Mouse (Mus musculus) hindbrain, embryonic 11.5 days (tissue): ENCODE data around the gene Utrn. TPM values are rescaled to one million over a fixed set of nuclear protein-coding genes. Genes with fewer than 3 reads are reported as not detected.

ENCODE experiments used
- ATAC-seq: fragments of 200-750 bp; cut with Nextera tagmentation; 2 replicates; pipeline ENCODE4 v1.8.0; 2017; ENCODE audit warnings: mild to moderate bottlenecking, moderate TSS enrichment, moderate library complexity; ENCODE audit not compliant: low FRiP score
- DNase-seq: peaks from one replicate; pipeline ENCODE4 v3.0.0-alpha.2; 2015; ENCODE audit warnings: low spot score
- H3K27ac ChIP-seq: fragments of 300-500 bp; sonication (generic); 2 replicates; pipeline ENCODE4 v1.5.1; 2014; ENCODE audit warnings: mild to moderate bottlenecking, low read depth, low read length
- H3K27me3 ChIP-seq: fragments of 300-500 bp; sonication (generic); 2 replicates; pipeline ENCODE4 v1.6.1; 2014; ENCODE audit warnings: mild to moderate bottlenecking, low read length, moderate library complexity, mixed read lengths; ENCODE audit not compliant: control insufficient read depth, insufficient read depth
- H3K36me3 ChIP-seq: fragments of 300-500 bp; sonication (generic); 2 replicates; pipeline ENCODE4 v1.6.1; 2014; ENCODE audit warnings: mild to moderate bottlenecking, low read length, moderate library complexity, mixed read lengths; ENCODE audit not compliant: control insufficient read depth, insufficient read depth
- H3K4me1 ChIP-seq: fragments of 300-500 bp; sonication (generic); replicated peaks from 2 replicates; pipeline ENCODE4 v1.6.1; 2014; ENCODE audit warnings: low read length, mixed read lengths; ENCODE audit not compliant: control insufficient read depth, insufficient read depth
- H3K4me2 ChIP-seq: fragments of 300-500 bp; sonication (generic); replicated peaks from 2 replicates; pipeline ENCODE4 v1.6.1; 2014; ENCODE audit warnings: mild to moderate bottlenecking, low read depth, low read length
- H3K4me3 ChIP-seq: fragments of 300-500 bp; sonication (generic); 2 replicates; pipeline ENCODE4 v1.5.1; 2014; ENCODE audit warnings: low read depth, low read length
- H3K9ac ChIP-seq: fragments of 300-500 bp; sonication (generic); 2 replicates; pipeline ENCODE4 v1.6.1; 2014; ENCODE audit warnings: low read depth, low read length
- H3K9me3 ChIP-seq: fragments of 300-500 bp; sonication (generic); 2 replicates; pipeline ENCODE4 v1.6.1; 2016; ENCODE audit warnings: low read length; ENCODE audit not compliant: control insufficient read depth
- WGBS: fragments of 180-500 bp; shearing (Covaris S2); extraction: QIAGEN DNeasy Blood & Tissue Kit; methylation state at CpG from one replicate; pipeline ENCODE4 v1.1.7; 2014; 5-methylcytosine and 5-hydroxymethylcytosine counted together
- polyA plus RNA-seq: library from polyadenylated mRNA; unstranded; fragments of >200 nt; fragmentation: Nextera tagmentation; extraction: Ambion mirVana; gene quantifications from 2 replicates; pipeline ENCODE4 v1.2.1, GENCODE M21; 2014

The Utrn gene
- polyA plus RNA-seq, 1 experiment from 2014 or later, result 54.7 TPM

GRCm38 (mm10) chr10:12816530-12816929, 52.6 kb downstream of the Utrn start:
- no peaks in the 10 kb centered on the region for H3K36me3 ChIP-seq
- H3K4me3 ChIP-seq, result no peak overlapping the region
- WGBS, result 92% methylated on average over 6 of the region's 6 CpGs
- H3K4me2 ChIP-seq, result no peak overlapping the region
- no peak for DNase-seq
- H3K4me1 ChIP-seq, result no peaks in the 10 kb centered on the region
- H3K9ac ChIP-seq, result no peak overlapping the region
- no peaks in the 10 kb centered on the region for H3K27me3 ChIP-seq
- H3K27ac ChIP-seq, result no peak overlapping the region
- no peaks in the 10 kb centered on the region for H3K9me3 ChIP-seq
- ATAC-seq, result no peak

GRCm38 (mm10) chr10:12814411-12814810, 54.8 kb downstream of the Utrn start:
- no peak for DNase-seq
- 93% methylated on average over 7 of the region's 7 CpGs for WGBS
- H3K27me3 ChIP-seq, result no peaks in the 10 kb centered on the region
- no peaks in the 10 kb centered on the region for H3K9me3 ChIP-seq
- H3K27ac ChIP-seq, result no peak overlapping the region
- ATAC-seq, result no peak
- no peak overlapping the region for H3K4me3 ChIP-seq
- no peak overlapping the region for H3K9ac ChIP-seq
- no peaks in the 10 kb centered on the region for H3K36me3 ChIP-seq
- H3K4me2 ChIP-seq, result no peak overlapping the region
- no peaks in the 10 kb centered on the region for H3K4me1 ChIP-seq

DNA sequence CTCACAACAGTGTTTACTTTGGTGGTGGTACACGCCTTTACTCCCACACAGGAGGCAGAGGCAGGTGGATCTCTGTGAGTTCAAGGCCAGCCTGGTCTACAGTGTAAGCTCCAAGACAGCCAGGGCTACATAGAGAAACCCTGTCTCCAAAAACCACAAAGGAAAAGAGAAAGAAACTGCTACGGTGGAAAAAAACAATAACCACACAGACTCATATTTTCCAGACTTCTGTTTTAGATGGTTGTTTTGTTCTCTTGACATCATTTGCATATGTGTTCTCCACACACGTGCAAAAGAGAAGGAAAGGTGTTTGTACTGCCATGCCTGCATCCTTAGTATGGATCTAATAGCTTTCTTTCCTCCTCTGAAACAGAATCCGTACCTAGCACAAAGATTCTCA, 55.3 kb downstream of the Utrn start:
- Histone ChIP-seq H3K27me3 (no peaks in the 10 kb centered on the region), H3K9me3 (no peaks in the 10 kb centered on the region), H3K4me1 (no peaks in the 10 kb centered on the region), H3K4me3 (no peak overlapping the region), H3K4me2 (no peak overlapping the region), H3K27ac (no peak overlapping the region), H3K9ac (no peak overlapping the region), H3K36me3 (no peaks in the 10 kb centered on the region)
- WGBS, result 88% methylated on average over 4 of the region's 4 CpGs
- no peak for ATAC-seq
- no peak for DNase-seq

DNA sequence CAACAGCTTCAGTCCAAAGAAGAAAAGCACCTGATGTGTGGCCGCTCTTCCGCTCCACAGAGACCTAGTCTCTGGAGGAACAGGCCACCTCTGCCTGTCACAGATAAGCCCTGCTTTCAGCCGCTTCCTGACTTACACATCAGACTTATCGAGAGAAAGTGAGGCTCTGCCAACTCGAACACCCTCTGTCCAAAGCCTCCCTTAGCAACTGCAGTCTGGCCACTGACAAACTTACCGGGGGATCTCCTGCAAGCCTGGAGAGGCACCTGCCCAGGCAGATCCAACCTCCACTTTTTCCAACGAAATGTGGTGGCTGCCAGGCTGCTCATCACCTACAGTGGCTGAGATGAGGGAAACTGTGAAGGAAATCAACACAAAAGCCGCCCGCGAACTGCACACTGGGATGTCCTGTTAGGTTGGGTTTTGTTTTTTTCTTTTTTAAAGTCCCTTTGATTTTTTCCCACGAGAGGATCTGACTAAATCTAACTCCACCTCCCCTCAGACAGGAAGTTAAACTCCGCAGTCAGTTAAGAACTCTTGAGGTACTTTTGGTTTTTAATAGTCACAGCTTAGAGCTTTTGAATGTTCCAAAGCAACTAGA, 55.9 kb downstream of the Utrn start:
- no peak for DNase-seq
- Histone ChIP-seq H3K27ac (no peak overlapping the region), H3K4me1 (no peaks in the 10 kb centered on the region), H3K36me3 (no peaks in the 10 kb centered on the region), H3K4me2 (no peak overlapping the region), H3K9ac (no peak overlapping the region), H3K9me3 (no peaks in the 10 kb centered on the region), H3K4me3 (no peak overlapping the region), H3K27me3 (no peaks in the 10 kb centered on the region)
- WGBS, result 84% methylated on average over 12 of the region's 12 CpGs
- no peak for ATAC-seq

GRCm38 (mm10) chr10:12812680-12813079, 56.5 kb downstream of the Utrn start:
- H3K4me3 ChIP-seq, result no peak overlapping the region
- ATAC-seq (no peak), DNase-seq (no peak)
- H3K36me3 ChIP-seq, result no peaks in the 10 kb centered on the region
- 81% methylated on average over 5 of the region's 5 CpGs for WGBS
- H3K9me3 ChIP-seq, result no peaks in the 10 kb centered on the region
- H3K4me2 ChIP-seq, result no peak overlapping the region
- no peaks in the 10 kb centered on the region for H3K27me3 ChIP-seq
- H3K9ac ChIP-seq, result no peak overlapping the region
- H3K27ac ChIP-seq, result no peak overlapping the region
- H3K4me1 ChIP-seq, result no peaks in the 10 kb centered on the region

DNA sequence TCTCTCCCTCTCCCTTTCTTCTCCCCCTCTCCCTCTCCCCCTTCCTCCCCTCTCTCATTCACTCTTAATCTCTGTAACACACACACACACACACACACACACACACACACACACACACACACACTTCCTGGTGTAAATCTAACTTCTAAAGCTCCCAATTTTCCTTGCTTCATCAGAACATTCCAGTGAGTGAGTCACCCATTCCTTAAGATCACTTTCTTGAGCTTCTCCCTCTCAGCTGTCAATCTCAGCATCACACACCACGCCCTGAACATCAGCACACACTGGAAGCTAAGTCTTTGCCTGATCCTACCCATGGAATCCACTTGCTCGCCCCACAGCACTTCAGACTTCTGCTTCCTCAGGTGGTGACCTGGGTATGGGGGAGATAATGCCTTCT, 58.3 kb downstream of the Utrn start:
- H3K36me3 ChIP-seq, result no peaks in the 10 kb centered on the region
- H3K9me3 ChIP-seq, result no peaks in the 10 kb centered on the region
- H3K4me2 ChIP-seq, result no peak overlapping the region
- no peak overlapping the region for H3K9ac ChIP-seq
- no peaks in the 10 kb centered on the region for H3K27me3 ChIP-seq
- ATAC-seq (no peak), DNase-seq (no peak)
- no peak overlapping the region for H3K4me3 ChIP-seq
- H3K4me1 ChIP-seq, result peaks cover 2% of the 10 kb centered on the region; the same call in 1 of the 2 replicates
- H3K27ac ChIP-seq, result no peak overlapping the region
- 79% methylated on average over 2 of the region's 2 CpGs for WGBS

DNA sequence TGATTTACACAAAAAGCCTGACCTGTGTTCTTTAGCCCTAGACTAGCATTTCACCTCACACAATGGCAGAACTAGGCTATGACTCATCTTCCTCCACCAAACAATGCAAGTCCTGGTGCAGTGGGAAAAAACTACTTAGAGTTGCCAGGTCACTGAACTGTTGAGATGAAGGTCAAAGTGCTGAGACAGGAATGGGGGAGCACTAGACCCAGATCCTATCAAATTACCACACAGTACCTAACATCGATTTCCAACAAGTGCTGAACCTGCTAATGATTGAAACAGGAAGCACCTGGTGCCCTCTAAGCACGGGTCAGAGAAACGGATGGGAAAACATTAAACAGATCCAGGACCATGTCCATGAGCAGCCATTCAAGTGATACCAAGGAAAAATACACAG, 59.5 kb downstream of the Utrn start:
- no peaks in the 10 kb centered on the region for H3K27me3 ChIP-seq
- peaks cover 2% of the 10 kb centered on the region; the same call in 1 of the 2 replicates for H3K4me1 ChIP-seq
- WGBS, result 70% methylated on average over 3 of the region's 3 CpGs
- no peak overlapping the region for H3K27ac ChIP-seq
- no peaks in the 10 kb centered on the region for H3K36me3 ChIP-seq
- H3K4me2 ChIP-seq, result no peak overlapping the region
- H3K4me3 ChIP-seq, result no peak overlapping the region
- ATAC-seq, result no peak
- H3K9me3 ChIP-seq, result no peaks in the 10 kb centered on the region
- no peak overlapping the region for H3K9ac ChIP-seq
- no peak for DNase-seq

- no peak overlapping the region for H3K9ac ChIP-seq
- peaks cover 2% of the 10 kb centered on the region; the same call in 1 of the 2 replicates for H3K4me1 ChIP-seq
- H3K27me3 ChIP-seq, result no peaks in the 10 kb centered on the region
- DNase-seq (no peak), ATAC-seq (no peak)
- 79% methylated on average over 4 of the region's 4 CpGs for WGBS
- H3K4me3 ChIP-seq, result no peak overlapping the region
- no peaks in the 10 kb centered on the region for H3K9me3 ChIP-seq
- no peak overlapping the region for H3K4me2 ChIP-seq
- no peaks in the 10 kb centered on the region for H3K36me3 ChIP-seq
- no peak overlapping the region for H3K27ac ChIP-seq
Measured at GRCm38 (mm10) chr10:12808467-12808866, 60.7 kb downstream of the Utrn start.

GRCm38 (mm10) chr10:12807706-12808105, 61.5 kb downstream of the Utrn start:
- H3K4me2 ChIP-seq, result no peak overlapping the region
- no peaks in the 10 kb centered on the region for H3K9me3 ChIP-seq
- no peak for DNase-seq
- H3K4me1 ChIP-seq, result peaks cover 2% of the 10 kb centered on the region; the same call in 1 of the 2 replicates
- H3K9ac ChIP-seq, result no peak overlapping the region
- H3K27ac ChIP-seq, result no peak overlapping the region
- WGBS, result 86% methylated on average over 9 of the region's 9 CpGs
- no peaks in the 10 kb centered on the region for H3K27me3 ChIP-seq
- ATAC-seq, result no peak
- H3K36me3 ChIP-seq, result no peaks in the 10 kb centered on the region
- H3K4me3 ChIP-seq, result no peak overlapping the region
